ENCODE assay signal across 14 mouse cellular contexts in genomic region chr6:121070584-121071230, GRCm38 (mm10).
A peak's percentile ranks its signal among the peaks of the same experiment; 100 is the strongest.
DNase-seq lines count a peak whose midpoint lies in the region; ATAC-seq and TF ChIP-seq lines count a peak whose summit lies in the region.
"Had no signal": no experiment of that assay in that cellular context is flagged by ENCODE, and none has a peak within 500 bp of the region (broad histone marks: within the 10 kb centered on the region; RNA-seq: fewer than 3 reads in every experiment).

No protein-coding gene starts in this region.

- H3K4me3 ChIP-seq in heart, embryonic 11.5 days (ENCODE audit: low read depth, low read length): no peak overlapping the region
- H3K4me3 ChIP-seq in liver, postnatal 0 days (ENCODE audit: low read depth, low read length): no peak overlapping the region
- H3K4me3 ChIP-seq in intestine, embryonic 15.5 days (replicated peaks): no peak overlapping the region
- H3K4me3 ChIP-seq: lung, embryonic 15.5 days; neural tube, embryonic 12.5 days had no signal

- intact Hi-C loops in heart, postnatal 25 days (cut with DNase I): no loop called here

- no peak for DNase-seq in heart, postnatal 25 days (ENCODE audit: low spot score)
- DNase-seq in CD4-positive helper T cell, adult 2 months (ENCODE audit: low read depth, low spot score): peak; percentile 26
- DNase-seq in adipocyte (ENCODE audit: low spot score): peak; percentile 63
- no peak for DNase-seq in liver, postnatal 0 days
- DNase-seq in embryo, embryonic 11 days: no peak
- DNase-seq: cerebellum, postnatal 36 days; gastrocnemius, postnatal 25 days; thymus, postnatal 4 days had no signal

- H3K27ac ChIP-seq in heart, embryonic 11.5 days (ENCODE audit: low read depth, low read length): peak overlapping the region; percentile 89; the same call in 1 of the 2 replicates
- 0 out of 2 replicates have a peak overlapping the region, but pooled peaks have one; percentile 24 for H3K27ac ChIP-seq in liver, postnatal 0 days (ENCODE audit: low read depth)
- no peak overlapping the region for H3K27ac ChIP-seq in intestine, embryonic 15.5 days
- H3K27ac ChIP-seq: lung, embryonic 15.5 days; neural tube, embryonic 12.5 days had no signal

- WGBS in heart, embryonic 11.5 days (ENCODE audit: insufficient replicate concordance): 67% methylated on average over 9 of the region's 9 CpGs
- 64% methylated on average over 9 of the region's 9 CpGs for WGBS in liver, postnatal 0 days (ENCODE audit: insufficient replicate concordance)
- 71% methylated on average over 9 of the region's 9 CpGs for WGBS in intestine, embryonic 15.5 days

- peaks cover 63% of the 10 kb centered on the region for H3K4me1 ChIP-seq in heart, embryonic 11.5 days (ENCODE audit: control insufficient read depth, insufficient read depth, low read length)
- peaks cover 37% of the 10 kb centered on the region for H3K4me1 ChIP-seq in liver, postnatal 0 days (ENCODE audit: insufficient read depth)
- peaks cover 19% of the 10 kb centered on the region for H3K4me1 ChIP-seq in intestine, embryonic 15.5 days (replicated peaks)

- H3K4me2 ChIP-seq in heart, embryonic 11.5 days: no peak overlapping the region
- no peak overlapping the region for H3K4me2 ChIP-seq in liver, postnatal 0 days (ENCODE audit: low read depth, low read length)
- H3K4me2 ChIP-seq in intestine, embryonic 15.5 days (replicated peaks): no peak overlapping the region
- H3K4me2 ChIP-seq: lung, embryonic 15.5 days; midbrain, embryonic 11.5 days; neural tube, embryonic 12.5 days had no signal

- H3K9ac ChIP-seq in heart, embryonic 11.5 days (ENCODE audit: low read depth, low read length): no peak overlapping the region
- H3K9ac ChIP-seq in liver, postnatal 0 days (replicated peaks): no peak overlapping the region
- H3K9ac ChIP-seq in intestine, embryonic 15.5 days: no peak overlapping the region
- H3K9ac ChIP-seq: lung, embryonic 15.5 days; neural tube, embryonic 12.5 days had no signal

- TF ChIP-seq EP300 in liver, postnatal 0 days (IDR thresholded peaks at IDR 0.05; ENCODE audit: low read depth): no peak

- no peak for ATAC-seq in heart, embryonic 11.5 days (replicated peaks; ENCODE audit: insufficient number of reproducible peaks, low FRiP score, low TSS enrichment)
- 0 out of 2 replicates have a peak, but pooled peaks have one; percentile 24 for ATAC-seq in liver, postnatal 0 days
- no peak for ATAC-seq in intestine, embryonic 15.5 days
- ATAC-seq: forebrain, embryonic 16.5 days had no signal

- H3K27me3 ChIP-seq in heart, embryonic 11.5 days (ENCODE audit: control insufficient read depth, insufficient read depth, low read length): no peaks in the 10 kb centered on the region
- H3K27me3 ChIP-seq in liver, postnatal 0 days (ENCODE audit: insufficient read depth, low read length): no peaks in the 10 kb centered on the region
- H3K27me3 ChIP-seq in intestine, embryonic 15.5 days (replicated peaks): no peaks in the 10 kb centered on the region
- H3K27me3 ChIP-seq: lung, embryonic 15.5 days; neural tube, embryonic 12.5 days had no signal

- no peaks in the 10 kb centered on the region for H3K36me3 ChIP-seq in heart, embryonic 11.5 days (ENCODE audit: control insufficient read depth, insufficient read depth, low read length)
- H3K36me3 ChIP-seq in liver, postnatal 0 days (replicated peaks; ENCODE audit: insufficient read depth, low read length): no peaks in the 10 kb centered on the region
- H3K36me3 ChIP-seq in intestine, embryonic 15.5 days: no peaks in the 10 kb centered on the region
- H3K36me3 ChIP-seq: lung, embryonic 15.5 days; neural tube, embryonic 12.5 days had no signal

- no peak for TF ChIP-seq CTCF in liver, postnatal 0 days (IDR thresholded peaks at IDR 0.05; ENCODE audit: low read depth)

- no peaks in the 10 kb centered on the region for H3K9me3 ChIP-seq in heart, embryonic 11.5 days (replicated peaks; ENCODE audit: control insufficient read depth, low read length)
- H3K9me3 ChIP-seq in liver, postnatal 0 days (ENCODE audit: low read length): no peaks in the 10 kb centered on the region
- no peaks in the 10 kb centered on the region for H3K9me3 ChIP-seq in intestine, embryonic 15.5 days
- H3K9me3 ChIP-seq: lung, embryonic 15.5 days; neural tube, embryonic 12.5 days had no signal

Comparison
In these comparisons a context has a peak if more than half of its experiments do, and no peak if none do; other contexts are left out.
1. DNase-seq: peak in CD4-positive helper T cell, adult 2 months (single experiment) and adipocyte (single experiment); none in heart, postnatal 25 days (single experiment), liver, postnatal 0 days (single experiment) and embryo, embryonic 11 days (single experiment).